Mouse (Mus musculus) megakaryocyte, embryonic 14.5 days (primary cell): ENCODE measurements around the gene Fez2.

Source experiments
- FLI1 ChIP-seq: IDR thresholded peaks from 2 replicates; pipeline ENCODE4 v1.6.1; 2012; ENCODE audit warnings: low read length, inconsistent platforms, mixed read lengths
- GATA1 ChIP-seq: IDR thresholded peaks from 3 replicates; pipeline ENCODE4 v1.6.1; 2012; ENCODE audit warnings: mixed read lengths, low read length, inconsistent platforms, borderline replicate concordance

- TF ChIP-seq GATA1 (no peak), FLI1 (no peak)
These were observed 16.8 kb upstream of the Fez2 start for GRCm38 (mm10) chr17:78434746-78435145.
